Mouse (Mus musculus) heart, postnatal 0 days (tissue): ENCODE data around the gene Sstr1. TPM values are rescaled to one million over a fixed set of nuclear protein-coding genes. Genes with fewer than 3 reads are reported as not detected.

Source experiments
- ATAC-seq: fragments of 200-750 bp; cut with Nextera tagmentation; 2 replicates; pipeline ENCODE4 v1.8.0; 2017; ENCODE audit warnings: low read depth, moderate number of reproducible peaks, moderate library complexity; ENCODE audit not compliant: insufficient read depth
- DNase-seq: peaks from one replicate; pipeline ENCODE4 v3.0.0-alpha.2; 2016; ENCODE audit warnings: low spot score
- H3K27ac ChIP-seq: fragments of 300-500 bp; sonication (generic); 2 replicates; pipeline ENCODE4 v1.5.1; 2014; ENCODE audit warnings: low read depth, mild to moderate bottlenecking
- H3K27me3 ChIP-seq: fragments of 300-500 bp; sonication (generic); 2 replicates; pipeline ENCODE4 v1.6.1; 2014; ENCODE audit warnings: low read length, mixed read lengths; ENCODE audit not compliant: control insufficient read depth, insufficient read depth
- H3K36me3 ChIP-seq: fragments of 300-500 bp; sonication (generic); replicated peaks from 2 replicates; pipeline ENCODE4 v1.6.1; 2014; ENCODE audit warnings: low read length, mixed read lengths; ENCODE audit not compliant: control insufficient read depth, insufficient read depth
- H3K4me1 ChIP-seq: fragments of 300-500 bp; sonication (generic); 2 replicates; pipeline ENCODE4 v1.6.1; 2014; ENCODE audit warnings: antibody characterized with exemption; ENCODE audit not compliant: control insufficient read depth, insufficient read depth
- H3K4me2 ChIP-seq: fragments of 300-500 bp; sonication (generic); 2 replicates; pipeline ENCODE4 v1.6.1; 2014; ENCODE audit warnings: low read depth, mild to moderate bottlenecking, low read length, moderate library complexity
- H3K4me3 ChIP-seq: fragments of 300-500 bp; sonication (generic); 2 replicates; pipeline ENCODE4 v1.5.1; 2014; ENCODE audit warnings: low read depth, low read length
- H3K9ac ChIP-seq: fragments of 300-500 bp; sonication (generic); replicated peaks from 2 replicates; pipeline ENCODE4 v1.6.1; 2014; ENCODE audit warnings: low read depth, low read length, mixed read lengths
- H3K9me3 ChIP-seq: fragments of 300-500 bp; sonication (generic); replicated peaks from 2 replicates; pipeline ENCODE4 v1.6.1; 2016; ENCODE audit warnings: low read length; ENCODE audit not compliant: control insufficient read depth
- CTCF ChIP-seq: IDR thresholded peaks from 2 replicates; pipeline ENCODE4 v1.5.1; 2016; ENCODE audit warnings: antibody characterized with exemption, control low read depth, low read depth
- EP300 ChIP-seq: IDR thresholded peaks from 2 replicates; pipeline ENCODE4 v1.6.1; 2016; ENCODE audit warnings: antibody characterized with exemption, low read depth
- WGBS: fragments of 180-500 bp; shearing (Covaris S2); extraction: QIAGEN DNeasy Blood & Tissue Kit; methylation state at CpG from one replicate; pipeline ENCODE4 v1.1.7; 2014; 5-methylcytosine and 5-hydroxymethylcytosine counted together
- polyA plus RNA-seq: library from polyadenylated mRNA; unstranded; fragments of >200 nt; fragmentation: Nextera tagmentation; extraction: Ambion mirVana; gene quantifications from 2 replicates; pipeline ENCODE4 v1.2.1, GENCODE M21; 2015
- total RNA-seq: library from RNA; depleted of rRNA; stranded (reverse); fragments of >200 nt; gene quantifications from 2 replicates; pipeline ENCODE4 v1.2.3, GENCODE M21; 2014; ENCODE audit warnings: low replicate concordance; rRNA removed

The Sstr1 gene
- total and polyA plus RNA-seq, 2 experiments from 2014 or later = 0.11 to 2.8 TPM

DNA sequence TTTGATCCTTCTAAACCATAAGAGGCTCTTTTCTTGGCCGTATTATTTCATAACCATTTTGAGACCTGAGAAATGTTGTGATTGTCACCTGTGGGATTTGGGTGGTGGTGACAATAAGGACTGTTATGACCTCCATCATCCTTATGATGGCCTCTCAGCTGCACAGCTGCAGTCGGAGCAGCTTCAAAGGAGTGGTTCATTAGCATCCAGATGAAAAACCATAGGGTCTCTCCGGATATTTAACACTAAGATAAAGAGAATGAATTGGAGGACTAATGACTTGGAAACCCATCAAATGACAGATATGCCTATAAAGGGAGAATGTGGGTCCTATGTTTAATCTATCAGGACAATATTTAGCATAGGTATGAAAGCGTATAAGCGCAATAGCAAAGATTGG, 14.1 kb downstream of the Sstr1 start:
- DNase-seq (no peak), ATAC-seq (no peak)
- H3K27me3 ChIP-seq = no peaks in the 10 kb centered on the region
- no peaks in the 10 kb centered on the region for H3K9me3 ChIP-seq
- 82% methylated on average over 5 of the region's 5 CpGs for WGBS
- no peak for TF ChIP-seq EP300
- TF ChIP-seq CTCF = no peak
- no peaks in the 10 kb centered on the region for H3K36me3 ChIP-seq
- no peak overlapping the region for H3K4me3 ChIP-seq
- no peak overlapping the region for H3K27ac ChIP-seq
- no peaks in the 10 kb centered on the region for H3K4me1 ChIP-seq
- H3K4me2 ChIP-seq = no peak overlapping the region
- H3K9ac ChIP-seq = no peak overlapping the region

DNA sequence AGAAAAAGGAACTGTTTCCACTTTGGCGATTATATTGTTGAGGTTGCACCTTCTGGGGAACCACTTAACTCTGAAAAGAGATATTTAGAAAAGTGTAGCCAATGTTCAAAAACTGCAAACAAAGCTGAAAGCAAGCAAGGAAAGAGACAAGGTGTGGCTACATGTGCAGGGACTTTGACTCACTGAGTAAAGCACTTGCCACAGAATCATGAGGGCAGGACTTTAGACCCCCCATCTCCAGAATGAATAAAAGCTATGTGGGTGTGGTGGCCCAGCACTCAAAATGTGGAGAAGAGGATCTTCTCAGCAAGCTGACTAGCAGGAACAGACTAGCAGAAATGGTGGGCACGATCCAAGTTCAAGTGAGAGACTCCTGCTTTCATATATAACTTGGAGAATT, 20.9 kb downstream of the Sstr1 start:
- WGBS = 77% methylated on average over 2 of the region's 2 CpGs
- ATAC-seq (no peak), DNase-seq (no peak)
- Histone ChIP-seq H3K9me3 (no peaks in the 10 kb centered on the region), H3K4me2 (no peak overlapping the region), H3K36me3 (no peaks in the 10 kb centered on the region), H3K9ac (no peak overlapping the region), H3K4me3 (no peak overlapping the region), H3K27ac (no peak overlapping the region), H3K27me3 (no peaks in the 10 kb centered on the region), H3K4me1 (no peaks in the 10 kb centered on the region)
- no peak for TF ChIP-seq CTCF
- TF ChIP-seq EP300 = no peak

DNA sequence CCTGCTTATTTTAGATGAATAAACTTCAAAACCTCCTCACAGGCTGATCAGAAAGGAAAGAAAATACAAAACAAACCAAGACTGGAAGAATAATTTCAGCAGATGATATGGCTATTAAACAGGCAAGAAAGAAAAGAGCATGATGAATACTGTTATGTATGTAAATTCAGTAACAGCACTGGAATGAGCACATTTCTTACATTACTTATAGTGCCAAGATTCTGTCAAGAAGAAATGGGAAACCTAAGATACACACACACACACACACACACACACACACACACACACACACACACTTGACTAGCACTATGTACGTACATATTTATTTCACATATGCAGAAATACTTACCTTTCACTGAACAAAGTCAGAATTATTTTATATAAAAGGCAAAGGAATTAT, 40.3 kb downstream of the Sstr1 start:
- ATAC-seq (no peak), DNase-seq (no peak)
- Histone ChIP-seq H3K4me3 (no peak overlapping the region), H3K27ac (no peak overlapping the region), H3K4me1 (no peaks in the 10 kb centered on the region), H3K9ac (no peak overlapping the region), H3K36me3 (no peaks in the 10 kb centered on the region), H3K9me3 (no peaks in the 10 kb centered on the region), H3K27me3 (no peaks in the 10 kb centered on the region), H3K4me2 (no peak overlapping the region)
- 63% methylated on average over 1 of the region's 1 CpGs for WGBS
- TF ChIP-seq CTCF (no peak), EP300 (no peak)

Other genes with a start within 250 kb of the Sstr1 start
- 30.8 and 34.3 TPM in 2 replicates for gene Clec14a, start 57.5 kb downstream of the Sstr1 start, total RNA-seq
- 16.0 and 16.1 TPM in 2 replicates for gene Clec14a, start 57.5 kb downstream of the Sstr1 start, polyA plus RNA-seq